In genomic region chr7:115721624-115722540, GRCm38 (mm10) we compare ENCODE assay signal across 12 mouse cellular contexts.
DNase-seq lines count a peak whose midpoint lies in the region; ATAC-seq and TF ChIP-seq lines count a peak whose summit lies in the region.
"Had no signal": no experiment of that assay in that cellular context is flagged by ENCODE, and none has a peak within 500 bp of the region (broad histone marks: within the 10 kb centered on the region; RNA-seq: fewer than 3 reads in every experiment).

No protein-coding gene starts in this region.

- DNase-seq in heart, adult 11 months: no peak
- peak; percentile 88 for DNase-seq in brain, embryonic 14.5 days (ENCODE audit: low read depth)
- no peak for DNase-seq in urinary bladder, postnatal 25 days (ENCODE audit: low spot score)
- DNase-seq in gastrocnemius, postnatal 10 days: no peak

- no peak overlapping the region; the same call in 1 of the 2 replicates for H3K27ac ChIP-seq in heart, embryonic 11.5 days (ENCODE audit: low read depth, low read length)
- H3K27ac ChIP-seq in forebrain, embryonic 16.5 days (ENCODE audit: low read length): no peak overlapping the region
- H3K27ac ChIP-seq in midbrain, embryonic 12.5 days (replicated peaks): peak overlapping the region; percentile 81
- H3K27ac ChIP-seq in kidney, embryonic 14.5 days (ENCODE audit: low read depth, low read length): no peak overlapping the region
- H3K27ac ChIP-seq: embryonic facial prominence, embryonic 12.5 days; limb, embryonic 13.5 days; stomach, embryonic 15.5 days had no signal

- TF ChIP-seq POLR2A in brain, embryonic 14.5 days (IDR thresholded peaks at IDR 0.05; ENCODE audit: borderline replicate concordance, extremely low read depth, insufficient read depth, insufficient read length, poor library complexity, severe bottlenecking): no peak

- no peaks in the 10 kb centered on the region for H3K27me3 ChIP-seq in heart, embryonic 11.5 days (ENCODE audit: control insufficient read depth, insufficient read depth, low read length)
- no peaks in the 10 kb centered on the region for H3K27me3 ChIP-seq in forebrain, embryonic 16.5 days (replicated peaks; ENCODE audit: control insufficient read depth, insufficient read depth, low read length)
- no peaks in the 10 kb centered on the region for H3K27me3 ChIP-seq in midbrain, embryonic 12.5 days
- H3K27me3 ChIP-seq in kidney, embryonic 14.5 days (ENCODE audit: control insufficient read depth, insufficient read depth, low read length): no peaks in the 10 kb centered on the region
- H3K27me3 ChIP-seq: embryonic facial prominence, embryonic 12.5 days; limb, embryonic 13.5 days; Patski; stomach, embryonic 15.5 days had no signal

- no peaks in the 10 kb centered on the region for H3K9me3 ChIP-seq in heart, embryonic 11.5 days (replicated peaks; ENCODE audit: control insufficient read depth, low read length)
- no peaks in the 10 kb centered on the region for H3K9me3 ChIP-seq in forebrain, embryonic 16.5 days (ENCODE audit: control insufficient read depth, low read length)
- no peaks in the 10 kb centered on the region for H3K9me3 ChIP-seq in midbrain, embryonic 12.5 days
- H3K9me3 ChIP-seq in kidney, embryonic 14.5 days (ENCODE audit: control insufficient read depth, low read length): no peaks in the 10 kb centered on the region
- H3K9me3 ChIP-seq: embryonic facial prominence, embryonic 12.5 days; limb, embryonic 13.5 days; stomach, embryonic 15.5 days had no signal

- 26% methylated on average over 7 of the region's 7 CpGs for WGBS in heart, embryonic 11.5 days (ENCODE audit: insufficient replicate concordance)
- 3% methylated on average over 7 of the region's 7 CpGs for WGBS in forebrain, embryonic 16.5 days
- 6% methylated on average over 7 of the region's 7 CpGs for WGBS in midbrain, embryonic 12.5 days
- WGBS in kidney, embryonic 14.5 days: 30% methylated on average over 7 of the region's 7 CpGs

- H3K4me3 ChIP-seq in heart, embryonic 11.5 days (ENCODE audit: low read depth, low read length): no peak overlapping the region
- no peak overlapping the region for H3K4me3 ChIP-seq in forebrain, embryonic 16.5 days (replicated peaks; ENCODE audit: low read length)
- no peak overlapping the region for H3K4me3 ChIP-seq in midbrain, embryonic 12.5 days
- no peak overlapping the region for H3K4me3 ChIP-seq in kidney, embryonic 14.5 days (ENCODE audit: low read length)
- H3K4me3 ChIP-seq: embryonic facial prominence, embryonic 12.5 days; limb, embryonic 13.5 days; stomach, embryonic 15.5 days had no signal

- no peaks in the 10 kb centered on the region for H3K36me3 ChIP-seq in heart, embryonic 11.5 days (ENCODE audit: control insufficient read depth, insufficient read depth, low read length)
- H3K36me3 ChIP-seq in forebrain, embryonic 16.5 days (ENCODE audit: control insufficient read depth, insufficient read depth): no peaks in the 10 kb centered on the region
- H3K36me3 ChIP-seq in midbrain, embryonic 12.5 days: no peaks in the 10 kb centered on the region
- H3K36me3 ChIP-seq in kidney, embryonic 14.5 days (ENCODE audit: control insufficient read depth, insufficient read depth, low read length): no peaks in the 10 kb centered on the region
- H3K36me3 ChIP-seq: embryonic facial prominence, embryonic 12.5 days; limb, embryonic 13.5 days; stomach, embryonic 15.5 days had no signal

- 0 out of 2 replicates have a peak overlapping the region, but pooled peaks have one; percentile 1 for H3K4me2 ChIP-seq in heart, embryonic 11.5 days
- no peak overlapping the region for H3K4me2 ChIP-seq in forebrain, embryonic 16.5 days (ENCODE audit: low read length)
- peak overlapping the region; percentile 3 for H3K4me2 ChIP-seq in midbrain, embryonic 12.5 days (replicated peaks)
- no peak overlapping the region for H3K4me2 ChIP-seq in kidney, embryonic 14.5 days (replicated peaks; ENCODE audit: low read depth, low read length)
- H3K4me2 ChIP-seq: embryonic facial prominence, embryonic 12.5 days; limb, embryonic 13.5 days; stomach, embryonic 15.5 days had no signal

- H3K4me1 ChIP-seq in heart, embryonic 11.5 days (ENCODE audit: control insufficient read depth, insufficient read depth, low read length): peaks cover 17% of the 10 kb centered on the region
- peaks cover 12% of the 10 kb centered on the region for H3K4me1 ChIP-seq in forebrain, embryonic 16.5 days (replicated peaks; ENCODE audit: control insufficient read depth, insufficient read depth, low read length)
- peaks cover 31% of the 10 kb centered on the region for H3K4me1 ChIP-seq in midbrain, embryonic 12.5 days
- H3K4me1 ChIP-seq in kidney, embryonic 14.5 days (ENCODE audit: control insufficient read depth, insufficient read depth, low read length): no peaks in the 10 kb centered on the region
- H3K4me1 ChIP-seq: embryonic facial prominence, embryonic 12.5 days had no signal

- ATAC-seq in heart, embryonic 11.5 days (replicated peaks; ENCODE audit: insufficient number of reproducible peaks, low FRiP score, low TSS enrichment): no peak
- ATAC-seq in forebrain, embryonic 16.5 days: peak; percentile 57; the same call in 1 of the 2 replicates
- ATAC-seq in midbrain, embryonic 12.5 days (ENCODE audit: low FRiP score, low read depth): peak; percentile 94
- no peak for ATAC-seq in kidney, embryonic 14.5 days (ENCODE audit: low FRiP score, low TSS enrichment)
- ATAC-seq: Patski had no signal

- no peak overlapping the region for H3K9ac ChIP-seq in heart, embryonic 11.5 days (ENCODE audit: low read depth, low read length)
- H3K9ac ChIP-seq in forebrain, embryonic 16.5 days (replicated peaks; ENCODE audit: low read depth, low read length): no peak overlapping the region
- no peak overlapping the region for H3K9ac ChIP-seq in midbrain, embryonic 12.5 days (replicated peaks)
- H3K9ac ChIP-seq in kidney, embryonic 14.5 days (ENCODE audit: low read depth, low read length): no peak overlapping the region
- H3K9ac ChIP-seq: embryonic facial prominence, embryonic 12.5 days; limb, embryonic 13.5 days; stomach, embryonic 15.5 days had no signal

- TF ChIP-seq CTCF in brain, embryonic 14.5 days (IDR thresholded peaks at IDR 0.05; ENCODE audit: borderline replicate concordance, extremely low read depth, insufficient read depth, insufficient read length): no peak

Comparison
In these comparisons a context has a peak if more than half of its experiments do, and no peak if none do; other contexts are left out.
1. ATAC-seq: peak in forebrain, embryonic 16.5 days (single experiment) and midbrain, embryonic 12.5 days (single experiment); none in heart, embryonic 11.5 days (single experiment) and kidney, embryonic 14.5 days (single experiment).
2. H3K4me2 ChIP-seq: peak in heart, embryonic 11.5 days (single experiment) and midbrain, embryonic 12.5 days (single experiment); none in forebrain, embryonic 16.5 days (single experiment) and kidney, embryonic 14.5 days (single experiment).